Mouse (Mus musculus): Measurements from ENCODE around the gene Cpne6. TPM values are rescaled to one million over a fixed set of nuclear protein-coding genes. Genes with fewer than 3 reads are reported as not detected.

Gene Cpne6
- polyA plus RNA-seq, 1 experiment from 2014 or later, result 0.39 TPM

GRCm38 (mm10) chr14:55551347-55551746 is 41.1 kb downstream of the Cpne6 start:
- no peak for DNase-seq (ENCODE audit: low spot score)

- DNase-seq (ENCODE audit: low spot score), result no peak
Measured at GRCm38 (mm10) chr14:55551794-55552193, 41.5 kb downstream of the Cpne6 start.

- DNase-seq (ENCODE audit: low spot score), result no peak
Measured at GRCm38 (mm10) chr14:55554635-55555034, 44.4 kb downstream of the Cpne6 start.

- no peak for DNase-seq (ENCODE audit: low spot score)
Measured at GRCm38 (mm10) chr14:55555788-55556187, 45.5 kb downstream of the Cpne6 start.

- DNase-seq (ENCODE audit: low spot score), result peak; percentile 49
Measured at GRCm38 (mm10) chr14:55557003-55557402, 46.8 kb downstream of the Cpne6 start.

- DNase-seq (ENCODE audit: low spot score), result no peak
Measured at GRCm38 (mm10) chr14:55557587-55557986, 47.3 kb downstream of the Cpne6 start.

GRCm38 (mm10) chr14:55558740-55559448 is 48.6 kb downstream of the Cpne6 start:
- DNase-seq (ENCODE audit: low spot score), result no peak

- DNase-seq (ENCODE audit: low spot score), result peak; percentile 91
Measured at GRCm38 (mm10) chr14:55559799-55560201, 49.6 kb downstream of the Cpne6 start, which contains the start of gene Dcaf11. Gene Dcaf11 (plus strand): TSS chr14:55560006.

GRCm38 (mm10) chr14:55560202-55561073 is 50.2 kb downstream of the Cpne6 start, which contains the start of gene A730061H03Rik:
Gene A730061H03Rik (minus strand): TSS chr14:55560406.
- DNase-seq (ENCODE audit: low spot score), result peak; percentile 99

GRCm38 (mm10) chr14:55561860-55562259 is 51.6 kb downstream of the Cpne6 start:
- DNase-seq (ENCODE audit: low spot score), result no peak

GRCm38 (mm10) chr14:55563249-55563648 is 53.0 kb downstream of the Cpne6 start:
- DNase-seq (ENCODE audit: low spot score), result no peak

GRCm38 (mm10) chr14:55565748-55566147 is 55.5 kb downstream of the Cpne6 start:
- DNase-seq (ENCODE audit: low spot score), result no peak

Other genes starting within 250 kb of the Cpne6 start
- 62.4 and 63.8 TPM in 2 replicates for gene Dhrs4, start 31.7 kb upstream of the Cpne6 start, polyA plus RNA-seq (2015; fragmentation: Nextera tagmentation; extraction: Ambion mirVana)
- 1.1 and 1.3 TPM in 2 replicates for gene Carmil3, start 19.8 kb upstream of the Cpne6 start, polyA plus RNA-seq (2015; fragmentation: Nextera tagmentation; extraction: Ambion mirVana)
- 0.07 and 0.08 TPM in 2 replicates for gene Nrl, start 14.5 kb downstream of the Cpne6 start, polyA plus RNA-seq (2015; fragmentation: Nextera tagmentation; extraction: Ambion mirVana)
- 4.7 and 5.6 TPM in 2 replicates for gene Pck2, start 29.8 kb downstream of the Cpne6 start, polyA plus RNA-seq (2015; fragmentation: Nextera tagmentation; extraction: Ambion mirVana)
- 50.3 and 55.9 TPM in 2 replicates for gene Dcaf11, start 49.6 kb downstream of the Cpne6 start, polyA plus RNA-seq (2015; fragmentation: Nextera tagmentation; extraction: Ambion mirVana)
- 2.1 and 3.2 TPM in 2 replicates for gene A730061H03Rik, start 50.0 kb downstream of the Cpne6 start, polyA plus RNA-seq (2015; fragmentation: Nextera tagmentation; extraction: Ambion mirVana)
- gene Fitm1, start 65.2 kb downstream of the Cpne6 start, polyA plus RNA-seq (2015; fragmentation: Nextera tagmentation; extraction: Ambion mirVana), result 0.26 and 0.33 TPM in 2 replicates
- 281 and 294 TPM in 2 replicates for gene Psme1, start 67.7 kb downstream of the Cpne6 start, polyA plus RNA-seq (2015; fragmentation: Nextera tagmentation; extraction: Ambion mirVana)
- 4.8 and 5.6 TPM in 2 replicates for gene Emc9, start 74.9 kb downstream of the Cpne6 start, polyA plus RNA-seq (2015; fragmentation: Nextera tagmentation; extraction: Ambion mirVana)
- gene Psme2, start 80.7 kb downstream of the Cpne6 start, polyA plus RNA-seq (2015; fragmentation: Nextera tagmentation; extraction: Ambion mirVana), result 604 and 625 TPM in 2 replicates
- gene Rnf31, start 81.3 kb downstream of the Cpne6 start, polyA plus RNA-seq (2015; fragmentation: Nextera tagmentation; extraction: Ambion mirVana), result 18.0 and 22.6 TPM in 2 replicates
- gene Irf9, start 93.1 kb downstream of the Cpne6 start, polyA plus RNA-seq (2015; fragmentation: Nextera tagmentation; extraction: Ambion mirVana), result 46.6 and 50.2 TPM in 2 replicates
- gene Rec8, start 107.6 kb downstream of the Cpne6 start, polyA plus RNA-seq (2015; fragmentation: Nextera tagmentation; extraction: Ambion mirVana), result 0.57 and 0.98 TPM in 2 replicates
- 32.8 and 39.6 TPM in 2 replicates for gene Ipo4, start 125.5 kb downstream of the Cpne6 start, polyA plus RNA-seq (2015; fragmentation: Nextera tagmentation; extraction: Ambion mirVana)
- gene Gm49378, start 127.5 kb downstream of the Cpne6 start, polyA plus RNA-seq (2015; fragmentation: Nextera tagmentation; extraction: Ambion mirVana), result 0.71 and 1.7 TPM in 2 replicates
- 71.6 and 76.7 TPM in 2 replicates for gene Tm9sf1, start 133.4 kb downstream of the Cpne6 start, polyA plus RNA-seq (2015; fragmentation: Nextera tagmentation; extraction: Ambion mirVana)
- 0.62 and 0.81 TPM in 2 replicates for gene Tssk4, start 139.7 kb downstream of the Cpne6 start, polyA plus RNA-seq (2015; fragmentation: Nextera tagmentation; extraction: Ambion mirVana)
- gene Mdp1, start 150.1 kb downstream of the Cpne6 start, polyA plus RNA-seq (2015; fragmentation: Nextera tagmentation; extraction: Ambion mirVana), result 78.1 and 80.2 TPM in 2 replicates
- 67.1 and 71.3 TPM in 2 replicates for gene Gmpr2, start 161.5 kb downstream of the Cpne6 start, polyA plus RNA-seq (2015; fragmentation: Nextera tagmentation; extraction: Ambion mirVana)
- gene Nedd8, start 161.7 kb downstream of the Cpne6 start, polyA plus RNA-seq (2015; fragmentation: Nextera tagmentation; extraction: Ambion mirVana), result 529 and 550 TPM in 2 replicates
- 55.4 and 57.7 TPM in 2 replicates for gene Tinf2, start 171.4 kb downstream of the Cpne6 start, polyA plus RNA-seq (2015; fragmentation: Nextera tagmentation; extraction: Ambion mirVana)
- gene Tgm1, start 203.5 kb downstream of the Cpne6 start, polyA plus RNA-seq (2015; fragmentation: Nextera tagmentation; extraction: Ambion mirVana), result 2.0 and 3.0 TPM in 2 replicates
- gene Rabggta, start 211.8 kb downstream of the Cpne6 start, polyA plus RNA-seq (2015; fragmentation: Nextera tagmentation; extraction: Ambion mirVana), result 32.2 and 39.4 TPM in 2 replicates
- 63.6 and 65.8 TPM in 2 replicates for gene Dhrs1, start 235.2 kb downstream of the Cpne6 start, polyA plus RNA-seq (2015; fragmentation: Nextera tagmentation; extraction: Ambion mirVana)
- gene Nop9, start 235.2 kb downstream of the Cpne6 start, polyA plus RNA-seq (2015; fragmentation: Nextera tagmentation; extraction: Ambion mirVana), result 37.8 and 47.2 TPM in 2 replicates
- 0.14 TPM in 1 of 2 replicates, not detected in the other for gene Cideb, start 248.0 kb downstream of the Cpne6 start, polyA plus RNA-seq (2015; fragmentation: Nextera tagmentation; extraction: Ambion mirVana)

All from thymus, postnatal 0 days (tissue).